Mouse (Mus musculus) stomach, embryonic 14.5 days (tissue): ENCODE results near the gene Hspa1b. TPM values are rescaled to one million over a fixed set of nuclear protein-coding genes. Genes with fewer than 3 reads are reported as not detected.
A peak's percentile ranks its signal among the peaks of the same experiment; 100 is the strongest.
"Not testable (repeated sequence)": the region's sequence is repeated elsewhere in the genome, so short reads cannot be mapped to it uniquely, and the experiment has no call there.

Source experiments
- ATAC-seq: fragments of 200-750 bp; cut with Nextera tagmentation; 2 replicates; pipeline ENCODE4 v1.8.0; 2017; ENCODE audit warnings: low read depth, moderate TSS enrichment; ENCODE audit not compliant: insufficient number of reproducible peaks, insufficient read depth, low FRiP score
- H3K27ac ChIP-seq: fragments of 300-500 bp; sonication (generic); 2 replicates; pipeline ENCODE4 v1.5.1; 2014; ENCODE audit warnings: mild to moderate bottlenecking, low read length, moderate library complexity, mixed read lengths
- H3K27me3 ChIP-seq: fragments of 300-500 bp; sonication (generic); 2 replicates; pipeline ENCODE4 v1.6.1; 2014; ENCODE audit warnings: low read length, control low read depth, mixed read lengths; ENCODE audit not compliant: control insufficient read depth, insufficient read depth
- H3K36me3 ChIP-seq: fragments of 300-500 bp; sonication (generic); 2 replicates; pipeline ENCODE4 v1.6.1; 2014; ENCODE audit warnings: mild to moderate bottlenecking, control low read depth, low read length, moderate library complexity, mixed read lengths; ENCODE audit not compliant: control insufficient read depth, insufficient read depth
- H3K4me1 ChIP-seq: fragments of 300-500 bp; sonication (generic); 2 replicates; pipeline ENCODE4 v1.6.1; 2014; ENCODE audit warnings: low read length, control low read depth, mixed read lengths; ENCODE audit not compliant: control insufficient read depth, insufficient read depth
- H3K4me2 ChIP-seq: fragments of 300-500 bp; sonication (generic); replicated peaks from 2 replicates; pipeline ENCODE4 v1.6.1; 2014; ENCODE audit warnings: low read depth, low read length, control low read depth
- H3K4me3 ChIP-seq: fragments of 300-500 bp; sonication (generic); 2 replicates; pipeline ENCODE4 v1.5.1; 2014; ENCODE audit warnings: low read depth, low read length, control low read depth
- H3K9ac ChIP-seq: fragments of 300-500 bp; sonication (generic); replicated peaks from 2 replicates; pipeline ENCODE4 v1.6.1; 2014; ENCODE audit warnings: low read depth, mild to moderate bottlenecking, control low read depth, low read length, moderate library complexity, mixed read lengths
- H3K9me3 ChIP-seq: fragments of 300-500 bp; sonication (generic); 2 replicates; pipeline ENCODE4 v1.6.1; 2016; ENCODE audit warnings: low read depth, low read length, control low read depth; ENCODE audit not compliant: control insufficient read depth
- WGBS: fragments of 180-500 bp; shearing (Covaris S2); extraction: QIAGEN DNeasy Blood & Tissue Kit; methylation state at CpG from one replicate; pipeline ENCODE4 v1.1.7; 2014; 5-methylcytosine and 5-hydroxymethylcytosine counted together
- polyA plus RNA-seq: library from polyadenylated mRNA; unstranded; fragments of >200 nt; fragmentation: Nextera tagmentation; extraction: Ambion mirVana; gene quantifications from 2 replicates; pipeline ENCODE4 v1.2.1, GENCODE M21; 2014

Gene Hspa1b
- polyA plus RNA-seq = 0.54 and 0.84 TPM in 2 replicates

DNA sequence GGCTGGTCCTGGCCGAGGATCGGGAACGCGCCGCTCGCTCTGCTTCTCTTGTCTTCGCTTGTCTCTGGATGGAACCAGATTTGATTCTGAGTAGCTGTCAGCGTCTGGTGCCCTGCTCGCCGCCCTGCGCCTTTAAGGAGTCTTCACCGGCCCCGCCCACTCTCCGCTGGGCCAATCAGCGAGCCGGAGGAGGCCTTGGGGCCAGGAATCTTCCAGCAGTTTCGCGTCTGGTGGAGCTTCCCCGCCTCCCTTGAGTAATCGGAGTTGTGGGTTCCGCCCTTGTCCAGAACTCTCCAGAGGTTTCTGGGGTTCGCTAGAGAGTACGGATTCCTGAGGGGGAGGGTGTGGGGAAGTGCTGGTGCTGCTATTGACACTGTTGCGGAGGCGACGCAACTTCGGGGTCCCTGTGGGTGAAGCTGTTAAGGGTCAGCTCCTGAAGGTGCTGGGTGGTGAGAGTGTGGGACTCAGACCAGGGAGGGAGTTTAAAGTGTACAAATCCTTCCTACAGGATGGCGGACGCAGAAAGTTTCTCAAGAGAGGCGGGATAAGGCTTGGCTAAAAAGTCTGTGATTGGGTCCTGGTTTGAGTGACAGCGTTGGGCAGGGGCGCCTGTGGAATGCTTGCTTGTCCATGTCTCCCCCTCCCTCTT lies at the start of gene Hspa1b:
Hspa1b (minus strand) TSS at position 109 of the 649 bp plus-strand sequence.
- ATAC-seq = peak; percentile 94
- H3K9me3 ChIP-seq = not testable (repeated sequence)
- 1% methylated on average over 28 of the region's 32 CpGs for WGBS

DNA sequence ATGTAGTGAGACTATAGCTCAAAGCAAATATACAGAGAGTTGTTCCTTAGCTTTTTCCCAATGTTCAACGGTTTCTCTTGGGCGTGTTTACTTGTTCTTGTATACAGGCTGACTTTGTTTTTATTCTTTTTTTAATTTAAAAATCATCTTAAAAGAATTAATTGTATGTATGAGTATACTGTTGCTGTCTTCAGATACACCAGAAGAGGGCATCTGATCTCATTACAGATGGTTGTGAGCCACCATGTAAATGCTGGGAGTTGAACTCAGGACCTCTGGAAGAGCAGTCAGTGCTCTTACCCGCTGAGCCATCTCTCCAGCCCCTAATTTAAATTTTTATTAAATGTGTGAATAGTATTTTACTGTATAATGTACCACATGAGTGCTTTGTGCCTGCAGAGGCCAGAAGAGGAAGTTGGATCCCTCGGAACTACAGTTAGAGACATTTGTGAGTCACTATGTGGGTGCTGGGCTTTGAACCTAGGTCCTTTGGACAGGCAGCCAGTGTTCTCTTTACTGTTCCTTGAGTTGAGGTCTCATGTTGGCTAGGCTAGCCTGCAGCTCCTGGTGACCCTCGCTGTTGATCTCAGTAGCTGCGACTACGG lies 48.5 kb upstream of the Hspa1b start:
- H3K27ac ChIP-seq = no peak overlapping the region
- H3K4me3 ChIP-seq = no peak overlapping the region
- H3K9me3 ChIP-seq = no peaks in the 10 kb centered on the region
- peaks cover 11% of the 10 kb centered on the region for H3K4me1 ChIP-seq
- H3K4me2 ChIP-seq = no peak overlapping the region
- peaks cover 64% of the 10 kb centered on the region for H3K36me3 ChIP-seq
- H3K9ac ChIP-seq = no peak overlapping the region
- no peak for ATAC-seq
- WGBS = 94% methylated on average over 7 of the region's 7 CpGs
- no peaks in the 10 kb centered on the region for H3K27me3 ChIP-seq

More for the DNA sequence above, at the start of gene Hspa1b:
- not testable (repeated sequence) for H3K27me3 ChIP-seq, H3K36me3 ChIP-seq
- H3K27ac ChIP-seq = peak within 1 kb of the TSS; percentile 93
- peak within 1 kb of the TSS; percentile 29 for H3K4me3 ChIP-seq
- peak within 1 kb of the TSS; percentile 69 for H3K4me2 ChIP-seq
- peaks cover 11% of the 10 kb centered on the region; the same call in 1 of the 2 replicates for H3K4me1 ChIP-seq
- H3K9ac ChIP-seq = peak within 1 kb of the TSS; percentile 42

DNA sequence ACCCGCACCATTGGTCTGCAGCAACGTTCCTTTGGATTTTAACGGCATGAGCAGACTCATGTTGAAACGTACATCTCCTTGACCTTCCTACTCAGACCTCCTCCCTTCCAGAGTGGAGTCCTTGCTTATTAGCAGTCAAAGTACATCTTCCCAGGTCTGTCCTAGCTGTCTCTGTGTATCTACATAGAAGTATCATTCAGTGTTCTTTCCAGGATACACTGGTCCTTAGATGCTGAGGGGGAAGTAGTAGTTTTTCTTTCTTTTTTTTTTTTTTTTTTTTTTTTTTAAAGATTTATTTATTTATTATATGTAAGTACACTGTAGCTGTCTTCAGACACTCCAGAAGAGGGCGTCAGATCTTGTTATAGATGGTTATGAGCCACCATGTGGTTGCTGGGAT lies 46.9 kb upstream of the Hspa1b start:
- H3K9me3 ChIP-seq, H3K27ac ChIP-seq, H3K4me2 ChIP-seq, H3K27me3 ChIP-seq, ATAC-seq, H3K4me3 ChIP-seq, H3K9ac ChIP-seq: not testable (repeated sequence)
- 95% methylated on average over 4 of the region's 5 CpGs for WGBS
- peaks cover 15% of the 10 kb centered on the region for H3K4me1 ChIP-seq
- peaks cover 48% of the 10 kb centered on the region for H3K36me3 ChIP-seq

DNA sequence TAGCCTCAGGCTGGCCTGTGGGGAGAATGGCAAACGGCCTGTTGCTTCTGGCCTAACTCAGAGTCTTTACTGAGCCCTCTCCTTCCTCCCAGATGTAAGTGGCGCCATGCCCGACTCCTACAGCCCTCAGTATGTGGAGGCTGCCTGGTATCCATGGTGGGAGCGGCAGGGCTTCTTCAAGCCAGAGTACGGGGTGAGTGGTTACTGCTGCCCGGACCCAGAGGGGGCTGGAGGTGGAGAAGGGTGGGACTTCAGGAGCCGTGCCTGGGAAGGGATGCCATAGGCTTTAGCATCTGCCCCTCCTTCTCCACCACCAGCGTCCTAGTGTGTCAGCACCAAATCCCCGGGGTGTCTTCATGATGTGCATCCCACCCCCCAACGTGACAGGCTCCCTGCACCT lies 46.1 kb upstream of the Hspa1b start:
- H3K4me1 ChIP-seq = peaks cover 15% of the 10 kb centered on the region
- H3K27ac ChIP-seq = no peak overlapping the region
- 94% methylated on average over 10 of the region's 10 CpGs for WGBS
- H3K9ac ChIP-seq = no peak overlapping the region
- no peaks in the 10 kb centered on the region for H3K9me3 ChIP-seq
- no peaks in the 10 kb centered on the region for H3K27me3 ChIP-seq
- ATAC-seq = no peak
- no peak overlapping the region for H3K4me2 ChIP-seq
- no peak overlapping the region for H3K4me3 ChIP-seq
- peaks cover 41% of the 10 kb centered on the region for H3K36me3 ChIP-seq

DNA sequence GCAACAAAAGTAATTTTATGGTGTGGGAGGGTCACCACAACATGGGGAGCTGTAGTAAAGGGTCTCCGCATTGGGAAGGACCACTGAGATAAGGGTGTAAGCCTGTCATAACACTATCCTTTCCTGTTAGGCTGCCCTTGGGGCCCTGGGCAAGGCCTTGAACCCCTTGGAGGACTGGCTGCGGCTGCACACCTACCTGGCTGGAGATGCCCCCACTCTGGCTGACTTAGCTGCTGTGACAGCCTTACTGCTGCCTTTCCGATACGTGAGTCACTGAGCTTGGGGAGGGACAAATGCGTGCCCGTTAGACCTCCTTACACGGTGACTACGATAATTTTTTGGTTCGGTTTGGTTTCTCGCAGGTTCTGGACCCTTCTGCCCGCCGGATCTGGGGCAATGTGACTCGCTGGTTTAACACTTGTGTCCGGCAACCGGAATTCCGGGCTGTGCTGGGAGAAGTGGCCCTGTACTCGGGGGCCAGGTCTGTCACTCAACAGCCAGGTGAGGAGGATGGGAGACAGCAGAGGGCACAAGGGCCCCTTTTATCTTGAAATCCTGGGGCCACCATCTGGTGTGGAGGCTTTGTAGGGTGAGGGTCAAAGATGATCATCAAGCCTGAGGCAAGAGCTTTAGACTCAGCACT lies 45.2 kb upstream of the Hspa1b start:
- 92% methylated on average over 17 of the region's 17 CpGs for WGBS
- Histone ChIP-seq H3K27me3 (no peaks in the 10 kb centered on the region), H3K4me2 (no peak overlapping the region), H3K27ac (no peak overlapping the region), H3K4me1 (peaks cover 18% of the 10 kb centered on the region), H3K4me3 (no peak overlapping the region), H3K36me3 (peaks cover 41% of the 10 kb centered on the region), H3K9me3 (no peaks in the 10 kb centered on the region), H3K9ac (no peak overlapping the region)
- ATAC-seq = no peak

DNA sequence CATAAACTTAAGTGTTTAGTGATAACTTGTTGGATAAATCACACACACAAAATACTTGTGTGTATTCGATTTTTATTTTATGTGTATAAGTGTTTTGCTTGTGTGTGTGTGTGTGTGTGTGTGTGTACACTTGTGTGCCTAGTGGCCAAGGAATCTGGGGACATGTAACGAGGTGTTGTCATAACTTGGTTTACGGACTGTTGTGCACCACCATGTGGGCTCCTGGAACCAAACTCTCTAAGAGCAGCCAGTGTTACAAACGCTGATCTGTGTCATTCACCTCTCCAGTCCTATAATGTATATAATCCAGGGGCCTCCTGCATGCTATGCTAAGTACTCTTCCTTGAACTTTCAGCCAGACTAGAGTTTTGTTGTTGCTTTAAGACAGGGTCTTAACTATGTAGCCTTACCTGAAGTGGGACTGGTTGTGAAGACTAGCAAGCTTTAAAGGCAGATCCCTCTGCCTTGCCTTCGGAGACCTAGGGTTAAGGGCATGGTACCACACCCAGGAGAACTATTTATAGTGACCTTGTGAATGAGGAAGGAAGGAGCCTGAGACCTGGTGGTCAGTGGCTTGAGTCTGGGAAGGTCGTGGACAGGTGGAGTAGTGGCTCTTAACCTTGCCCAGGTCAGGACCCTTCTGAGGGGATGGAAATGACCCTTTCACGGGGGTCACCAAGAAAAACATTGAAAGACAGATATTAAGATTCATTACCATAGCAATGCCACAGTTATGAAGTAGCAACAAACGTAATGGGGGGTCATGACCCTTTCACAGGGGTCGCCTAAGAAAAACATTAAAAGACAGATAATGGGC lies 44.2 kb upstream of the Hspa1b start:
- Histone ChIP-seq H3K9me3 (no peaks in the 10 kb centered on the region), H3K4me3 (peak overlapping the region; percentile 91; the same call in 1 of the 2 replicates), H3K36me3 (peaks cover 42% of the 10 kb centered on the region), H3K9ac (peak overlapping the region; percentile 93; the same call in 1 of the 2 replicates), H3K27me3 (no peaks in the 10 kb centered on the region), H3K27ac (no peak overlapping the region), H3K4me1 (peaks cover 20% of the 10 kb centered on the region), H3K4me2 (peak overlapping the region; percentile 97)
- ATAC-seq = no peak
- whole genome bisulfite sequencing = 49% methylated on average over 9 of the region's 9 CpGs

DNA sequence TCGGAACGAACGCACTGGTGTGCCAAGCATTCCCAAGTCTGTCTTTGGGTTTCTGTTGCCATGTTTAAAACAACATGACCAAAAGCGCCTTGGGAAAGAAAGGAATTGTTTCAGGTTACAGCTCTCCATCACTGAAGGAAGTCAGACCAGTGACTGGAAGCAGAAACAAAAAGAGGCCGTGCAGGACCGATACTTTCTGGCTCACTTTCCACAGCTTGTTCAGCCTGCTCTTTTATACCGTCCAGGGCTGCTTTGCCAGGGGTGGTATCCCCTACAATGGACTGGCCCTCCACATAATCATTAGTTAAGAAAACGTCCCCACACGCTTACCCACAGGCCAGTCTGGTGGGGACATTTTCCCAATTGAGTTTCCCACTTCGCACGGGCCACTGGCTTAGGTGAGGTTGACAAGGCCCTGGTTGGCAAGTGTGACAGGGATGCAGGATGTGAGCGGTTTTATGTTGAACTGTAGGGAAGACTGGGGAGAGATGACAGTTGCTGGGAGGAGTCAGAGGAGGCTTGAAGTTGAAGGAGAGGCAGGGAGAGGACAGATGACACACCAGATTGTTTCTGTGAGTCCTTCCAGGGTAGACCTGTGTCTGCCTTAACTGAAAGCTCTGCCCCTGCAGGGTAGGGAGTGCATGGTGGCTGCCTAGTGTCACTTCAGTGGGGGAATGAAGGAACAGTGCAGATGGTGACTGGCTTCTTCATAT lies 43.3 kb upstream of the Hspa1b start:
- H3K36me3 ChIP-seq = peaks cover 42% of the 10 kb centered on the region
- H3K4me3 ChIP-seq = peak overlapping the region; percentile 91
- 6% methylated on average over 12 of the region's 12 CpGs for WGBS
- peaks cover 20% of the 10 kb centered on the region for H3K4me1 ChIP-seq
- peak overlapping the region; percentile 97 for H3K4me2 ChIP-seq
- H3K9ac ChIP-seq = peak overlapping the region; percentile 93
- no peak for ATAC-seq
- H3K27me3 ChIP-seq = no peaks in the 10 kb centered on the region
- no peaks in the 10 kb centered on the region for H3K9me3 ChIP-seq
- H3K27ac ChIP-seq = peak overlapping the region; percentile 98
